Mouse (Mus musculus): ENCODE measurements at regions not wholly inside any gene's neighbourhood (a gene's known extent, or its start where the extent isn't known, plus 50 kb on each side); places are given as distances from the start of the nearest gene placed in this dataset.

DNA sequence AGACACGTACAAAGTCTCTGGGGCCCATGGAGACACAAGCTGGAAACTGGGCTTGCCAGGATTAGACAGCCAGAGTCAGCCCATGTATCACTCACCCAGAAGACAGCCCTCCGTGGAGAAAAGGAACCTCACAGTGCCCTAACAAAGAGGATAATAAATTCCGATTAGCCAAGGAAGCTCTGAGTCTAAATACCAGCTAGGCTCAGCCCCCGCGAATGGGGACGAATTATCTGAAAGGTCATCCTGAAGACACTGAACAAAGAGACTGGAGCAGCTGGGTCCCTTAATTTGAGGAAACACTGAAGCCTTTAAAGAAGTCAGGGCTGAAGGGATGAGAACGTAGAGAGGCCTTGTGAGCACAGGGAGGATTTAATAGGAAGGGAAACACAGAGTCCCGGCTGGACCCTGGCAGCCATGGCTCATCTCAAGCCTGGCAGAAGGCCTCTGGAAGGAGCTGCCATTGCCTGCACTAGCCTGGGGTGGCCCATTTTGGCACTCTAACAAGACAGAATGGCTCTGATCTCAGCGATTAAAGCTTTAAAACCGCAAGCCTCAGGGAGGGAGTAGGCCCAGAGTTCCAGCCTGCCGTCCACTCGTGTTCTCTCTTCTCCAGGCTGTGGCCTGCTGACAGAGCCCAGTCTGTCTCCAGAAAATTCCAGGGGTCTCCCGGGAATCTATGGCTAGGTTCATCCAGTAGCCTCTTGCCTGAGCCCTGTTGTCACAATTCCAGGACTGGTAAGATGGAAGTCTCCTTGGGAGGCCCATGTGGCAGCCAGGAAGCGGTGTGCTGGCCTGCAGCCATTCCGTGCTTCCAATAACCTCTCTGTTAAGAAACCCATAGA, 343.0 kb upstream of the Zfp462 start:
- Histone ChIP-seq H3K4me3 (ENCODE audit: low read depth, low read length) (no peak overlapping the region), H3K27me3 (ENCODE audit: control insufficient read depth, insufficient read depth, low read length) (no peaks in the 10 kb centered on the region), H3K4me2 (replicated peaks; ENCODE audit: low read depth) (no peak overlapping the region), H3K36me3 (ENCODE audit: control insufficient read depth, insufficient read depth, low read length) (no peaks in the 10 kb centered on the region), H3K27ac (replicated peaks) (no peak overlapping the region), H3K4me1 (replicated peaks; ENCODE audit: control insufficient read depth, insufficient read depth) (no peaks in the 10 kb centered on the region), H3K9ac (ENCODE audit: low read length) (no peak overlapping the region), H3K9me3 (ENCODE audit: control insufficient read depth, low read length) (no peaks in the 10 kb centered on the region)
- ATAC-seq (ENCODE audit: low FRiP score, low TSS enrichment) (no peak), DNase-seq (ENCODE audit: low spot score) (no peak)
- WGBS, result 57% methylated on average over 15 of the region's 15 CpGs
- TF ChIP-seq EP300 (optimal IDR thresholded peaks at IDR 0.05), result no peak

DNA sequence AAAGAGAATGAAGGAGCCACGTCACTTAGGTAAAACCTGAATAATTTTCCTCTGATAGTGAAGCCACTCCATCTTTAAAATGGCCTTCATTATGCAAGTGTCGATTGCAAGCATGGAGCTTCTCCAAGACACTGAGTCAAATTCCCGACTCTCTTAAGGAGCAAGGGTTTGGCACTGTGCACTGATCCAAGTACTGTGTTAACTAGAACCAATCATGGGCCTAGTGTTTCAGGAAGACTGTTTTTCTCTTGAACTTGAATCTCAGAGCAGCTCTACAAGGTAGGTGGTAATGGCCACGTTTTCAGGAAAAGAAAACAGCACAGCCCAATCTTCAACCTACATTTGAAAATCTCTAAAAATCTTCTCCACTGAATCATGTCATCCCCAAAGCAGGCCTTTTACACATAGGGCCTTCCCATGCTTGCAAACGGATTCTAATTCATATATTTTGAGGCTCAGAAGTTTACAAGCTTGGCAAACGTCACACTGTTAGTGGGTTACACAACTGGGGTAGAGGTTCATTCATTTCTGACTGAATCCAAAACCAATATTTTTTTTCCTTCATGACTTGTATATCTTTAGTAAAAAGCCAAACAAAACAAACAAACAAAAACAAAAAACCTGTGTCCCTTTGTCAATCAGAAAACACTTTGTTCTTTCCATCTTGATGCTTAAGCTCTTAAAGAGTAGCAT, 342.2 kb upstream of the Zfp462 start:
- Histone ChIP-seq H3K9ac (ENCODE audit: low read length) (no peak overlapping the region), H3K9me3 (ENCODE audit: control insufficient read depth, low read length) (no peaks in the 10 kb centered on the region), H3K4me2 (replicated peaks; ENCODE audit: low read depth) (no peak overlapping the region), H3K27ac (replicated peaks) (no peak overlapping the region), H3K36me3 (ENCODE audit: control insufficient read depth, insufficient read depth, low read length) (no peaks in the 10 kb centered on the region), H3K4me3 (ENCODE audit: low read depth, low read length) (no peak overlapping the region), H3K4me1 (replicated peaks; ENCODE audit: control insufficient read depth, insufficient read depth) (no peaks in the 10 kb centered on the region), H3K27me3 (ENCODE audit: control insufficient read depth, insufficient read depth, low read length) (no peaks in the 10 kb centered on the region)
- WGBS, result 77% methylated on average over 6 of the region's 6 CpGs
- no peak for DNase-seq (ENCODE audit: low spot score)
- TF ChIP-seq EP300 (optimal IDR thresholded peaks at IDR 0.05) (no peak), CTCF (IDR thresholded peaks at IDR 0.05; ENCODE audit: low read depth) (no peak)
- ATAC-seq (ENCODE audit: low FRiP score, low TSS enrichment), result no peak

GRCm38 (mm10) chr4:54610101-54610500, 334.7 kb upstream of the Zfp462 start:
- no peak overlapping the region for H3K27ac ChIP-seq (replicated peaks)
- ATAC-seq (ENCODE audit: low FRiP score, low TSS enrichment), result no peak
- 74% methylated on average over 5 of the region's 5 CpGs for WGBS
- H3K36me3 ChIP-seq (ENCODE audit: control insufficient read depth, insufficient read depth, low read length), result no peaks in the 10 kb centered on the region
- H3K4me2 ChIP-seq (replicated peaks; ENCODE audit: low read depth), result no peak overlapping the region
- DNase-seq (ENCODE audit: low spot score), result no peak
- H3K4me3 ChIP-seq (ENCODE audit: low read depth, low read length), result no peak overlapping the region
- H3K9ac ChIP-seq (ENCODE audit: low read length), result no peak overlapping the region
- TF ChIP-seq CTCF (IDR thresholded peaks at IDR 0.05; ENCODE audit: low read depth) (no peak), EP300 (optimal IDR thresholded peaks at IDR 0.05) (no peak)
- H3K4me1 ChIP-seq (replicated peaks; ENCODE audit: control insufficient read depth, insufficient read depth), result no peaks in the 10 kb centered on the region
- H3K9me3 ChIP-seq (ENCODE audit: control insufficient read depth, low read length), result no peaks in the 10 kb centered on the region
- H3K27me3 ChIP-seq (ENCODE audit: control insufficient read depth, insufficient read depth, low read length), result no peaks in the 10 kb centered on the region

- Histone ChIP-seq H3K4me1 (replicated peaks; ENCODE audit: control insufficient read depth, insufficient read depth) (no peaks in the 10 kb centered on the region), H3K4me3 (ENCODE audit: low read depth, low read length) (no peak overlapping the region)
- 52% methylated on average over 7 of the region's 7 CpGs for WGBS
Observed at GRCm38 (mm10) chr4:54611990-54612980, 332.6 kb upstream of the Zfp462 start.

GRCm38 (mm10) chr4:54613076-54613475, 331.8 kb upstream of the Zfp462 start:
- Histone ChIP-seq H3K36me3 (ENCODE audit: control insufficient read depth, insufficient read depth, low read length) (no peaks in the 10 kb centered on the region), H3K9ac (ENCODE audit: low read length) (no peak overlapping the region), H3K4me2 (replicated peaks; ENCODE audit: low read depth) (no peak overlapping the region), H3K27ac (replicated peaks) (no peak overlapping the region), H3K27me3 (ENCODE audit: control insufficient read depth, insufficient read depth, low read length) (no peaks in the 10 kb centered on the region), H3K9me3 (ENCODE audit: control insufficient read depth, low read length) (no peaks in the 10 kb centered on the region), H3K4me1 (replicated peaks; ENCODE audit: control insufficient read depth, insufficient read depth) (no peaks in the 10 kb centered on the region), H3K4me3 (ENCODE audit: low read depth, low read length) (no peak overlapping the region)
- no peak for ATAC-seq (ENCODE audit: low FRiP score, low TSS enrichment)
- DNase-seq (ENCODE audit: low spot score), result no peak
- WGBS, result 73% methylated on average over 3 of the region's 3 CpGs
- TF ChIP-seq EP300 (optimal IDR thresholded peaks at IDR 0.05) (no peak), CTCF (IDR thresholded peaks at IDR 0.05; ENCODE audit: low read depth) (no peak)

More at GRCm38 (mm10) chr4:54611990-54612980, 332.6 kb upstream of the Zfp462 start:
- Histone ChIP-seq H3K9ac (ENCODE audit: low read length) (no peak overlapping the region), H3K9me3 (ENCODE audit: control insufficient read depth, low read length) (no peaks in the 10 kb centered on the region), H3K36me3 (ENCODE audit: control insufficient read depth, insufficient read depth, low read length) (no peaks in the 10 kb centered on the region), H3K27ac (replicated peaks) (no peak overlapping the region), H3K27me3 (ENCODE audit: control insufficient read depth, insufficient read depth, low read length) (no peaks in the 10 kb centered on the region), H3K4me2 (replicated peaks; ENCODE audit: low read depth) (no peak overlapping the region)
- DNase-seq (ENCODE audit: low spot score), result no peak
- no peak for ATAC-seq (ENCODE audit: low FRiP score, low TSS enrichment)
- TF ChIP-seq EP300 (optimal IDR thresholded peaks at IDR 0.05) (no peak), CTCF (IDR thresholded peaks at IDR 0.05; ENCODE audit: low read depth) (no peak)
